Mouse (Mus musculus) olfactory bulb, adult 2 months (tissue): ENCODE data around the gene Spaar. TPM values are rescaled to one million over a fixed set of nuclear protein-coding genes. Genes with fewer than 3 reads are reported as not detected.

Source experiments
- H3K27ac ChIP-seq: fragments of 200-500 bp; 2 replicates; pipeline ENCODE4 v1.5.1; 2012; ENCODE audit warnings: low read depth, low read length; ENCODE audit not compliant: insufficient read depth
- H3K4me1 ChIP-seq: fragments of 200-500 bp; 2 replicates; pipeline ENCODE4 v1.6.1; 2012; ENCODE audit warnings: low read length; ENCODE audit not compliant: control insufficient read depth, insufficient read depth
- H3K4me3 ChIP-seq: fragments of 200-500 bp; 2 replicates; pipeline ENCODE4 v1.5.1; 2012; ENCODE audit warnings: mild to moderate bottlenecking, low read depth, low read length, moderate library complexity; ENCODE audit not compliant: insufficient read depth
- CTCF ChIP-seq: fragments of 200-500 bp; IDR thresholded peaks from 2 replicates; pipeline ENCODE4 v1.5.1; 2012; ENCODE audit warnings: low read depth, mild to moderate bottlenecking, low read length, moderate library complexity; ENCODE audit not compliant: insufficient read depth
- POLR2A ChIP-seq: fragments of 200-500 bp; IDR thresholded peaks from 2 replicates; pipeline ENCODE4 v1.6.1; 2012; ENCODE audit warnings: mild to moderate bottlenecking, low read depth, low read length, moderate library complexity; ENCODE audit not compliant: insufficient read depth
- WGBS: fragments of 180-500 bp; shearing (Covaris S2); methylation state at CpG from one replicate; pipeline ENCODE4 v1.1.7; 2018; 5-methylcytosine and 5-hydroxymethylcytosine counted together
- polyA plus RNA-seq: library from polyadenylated mRNA; stranded (reverse); fragments of >200 nt; gene quantifications from 2 replicates; pipeline ENCODE4 v1.2.4, GENCODE M21; 2012; ENCODE audit warnings: low replicate concordance; ENCODE audit not compliant: missing spikeins, insufficient read depth, insufficient read length

Gene Spaar
- polyA plus RNA-seq: not detected in 2 replicates

GRCm38 (mm10) chr4:43729794-43730550 is at the start of gene Spaar:
Gene Spaar, plus strand, starts transcription at chr4:43730034.
- no peak within 1 kb of the TSS for H3K27ac ChIP-seq
- no peak within 1 kb of the TSS for H3K4me3 ChIP-seq
- H3K4me1 ChIP-seq: peaks cover 21% of the 10 kb centered on the region
- WGBS: 75% methylated on average over 14 of the region's 14 CpGs
- TF ChIP-seq CTCF: no peak
- no peak for TF ChIP-seq POLR2A

- Histone ChIP-seq H3K4me1 (peaks cover 8% of the 10 kb centered on the region; the same call in 1 of the 2 replicates), H3K4me3 (no peak overlapping the region), H3K27ac (no peak overlapping the region)
- TF ChIP-seq POLR2A (no peak), CTCF (no peak)
- 75% methylated on average over 17 of the region's 17 CpGs for WGBS
Measured at GRCm38 (mm10) chr4:43690021-43690420, 39.8 kb upstream of the Spaar start.

GRCm38 (mm10) chr4:43691026-43691425 is 38.8 kb upstream of the Spaar start:
- TF ChIP-seq CTCF (no peak), POLR2A (no peak)
- peaks cover 8% of the 10 kb centered on the region; the same call in 1 of the 2 replicates for H3K4me1 ChIP-seq
- H3K4me3 ChIP-seq: no peak overlapping the region
- H3K27ac ChIP-seq: no peak overlapping the region
- 49% methylated on average over 5 of the region's 5 CpGs for WGBS

- TF ChIP-seq CTCF (no peak), POLR2A (no peak)
- Histone ChIP-seq H3K4me3 (no peak overlapping the region), H3K27ac (no peak overlapping the region), H3K4me1 (peaks cover 8% of the 10 kb centered on the region; the same call in 1 of the 2 replicates)
- 69% methylated on average over 5 of the region's 5 CpGs for WGBS
Measured at GRCm38 (mm10) chr4:43693806-43694241, 36.0 kb upstream of the Spaar start.

GRCm38 (mm10) chr4:43694439-43695248 is 35.2 kb upstream of the Spaar start:
- 97% methylated on average over 1 of the region's 1 CpGs for WGBS
- TF ChIP-seq POLR2A (no peak), CTCF (no peak)
- no peak overlapping the region for H3K27ac ChIP-seq
- no peak overlapping the region for H3K4me3 ChIP-seq
- peaks cover 8% of the 10 kb centered on the region; the same call in 1 of the 2 replicates for H3K4me1 ChIP-seq

GRCm38 (mm10) chr4:43695249-43695671 is 34.6 kb upstream of the Spaar start:
- TF ChIP-seq CTCF (no peak), POLR2A (no peak)

GRCm38 (mm10) chr4:43696561-43696960 is 33.3 kb upstream of the Spaar start:
- Histone ChIP-seq H3K27ac (no peak overlapping the region), H3K4me3 (no peak overlapping the region), H3K4me1 (no peaks in the 10 kb centered on the region)
- 82% methylated on average over 13 of the region's 13 CpGs for WGBS
- TF ChIP-seq CTCF (no peak), POLR2A (0 out of 2 replicates have a peak, but pooled peaks have one; percentile 17)

More at GRCm38 (mm10) chr4:43695249-43695671, 34.6 kb upstream of the Spaar start:
- Histone ChIP-seq H3K4me1 (peaks cover 5% of the 10 kb centered on the region; the same call in 1 of the 2 replicates), H3K4me3 (no peak overlapping the region), H3K27ac (no peak overlapping the region)
- WGBS: 29% methylated on average over 9 of the region's 9 CpGs

GRCm38 (mm10) chr4:43700707-43701106 is 29.1 kb upstream of the Spaar start, which contains the start of gene Olfr70:
Gene Olfr70, minus strand, starts transcription at chr4:43700807.
- Histone ChIP-seq H3K4me3 (no peak within 1 kb of the TSS), H3K4me1 (no peaks in the 10 kb centered on the region; the same call in 1 of the 2 replicates), H3K27ac (no peak within 1 kb of the TSS)
- 94% methylated on average over 6 of the region's 6 CpGs for WGBS
- TF ChIP-seq POLR2A (no peak), CTCF (no peak)

GRCm38 (mm10) chr4:43703439-43703838 is 26.4 kb upstream of the Spaar start:
- WGBS: 81% methylated on average over 6 of the region's 6 CpGs

More at GRCm38 (mm10) chr4:43703439-43703838, 26.4 kb upstream of the Spaar start:
- TF ChIP-seq POLR2A: no peak
- TF ChIP-seq CTCF: no peak
- no peak overlapping the region for H3K27ac ChIP-seq
- H3K4me1 ChIP-seq: no peaks in the 10 kb centered on the region; the same call in 1 of the 2 replicates
- no peak overlapping the region for H3K4me3 ChIP-seq
